Mouse (Mus musculus) B cell, adult 2 months (primary cell): ENCODE results near the gene Slc5a4a.

Source experiments
- DNase-seq, 2 experiments: peaks; one replicate each; pipeline ENCODE4 v3.0.0; 2022

Gene Slc5a4a

DNA sequence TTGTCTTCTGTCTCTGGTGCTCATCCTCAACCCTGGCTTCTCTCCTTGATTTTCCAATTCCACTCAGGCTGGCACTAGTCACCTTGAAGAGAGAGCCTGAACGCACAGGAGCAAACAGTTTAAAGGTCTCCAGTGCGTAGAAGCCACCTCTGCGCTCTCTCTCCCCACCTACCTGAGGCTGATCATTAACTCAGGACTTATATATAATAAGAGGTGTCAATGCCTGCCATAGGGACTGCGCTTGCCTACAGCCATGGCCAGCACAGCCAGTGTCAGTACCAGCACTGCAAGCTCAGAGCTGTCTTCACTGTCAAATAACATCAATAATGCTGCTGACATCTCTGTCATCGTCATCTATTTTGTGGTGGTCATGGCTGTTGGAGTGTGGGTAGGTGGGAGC is at the start of gene Slc5a4a:
TSS of gene Slc5a4a (plus strand) at position 174 of the 400 bp plus-strand sequence.
- no peak for DNase-seq

DNA sequence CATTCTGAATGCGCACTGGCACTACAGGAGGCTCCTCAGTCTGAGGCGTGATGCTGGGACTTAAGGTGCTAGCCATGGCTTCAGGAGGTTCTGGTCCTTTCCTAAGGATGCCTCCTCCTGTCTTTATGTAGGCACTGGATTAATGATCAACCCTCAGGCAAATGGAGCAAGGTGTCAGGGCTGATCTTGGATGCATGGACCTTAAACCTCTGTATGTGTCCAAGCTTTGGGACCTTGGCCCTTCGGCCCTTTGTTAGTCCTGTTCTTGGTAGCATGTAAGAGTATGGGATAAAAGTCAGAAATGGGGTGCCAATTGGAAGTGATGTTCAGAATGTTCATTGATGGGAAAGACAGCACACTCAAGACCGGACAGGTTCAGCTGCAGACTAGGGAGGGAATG is 36.4 kb upstream of the Slc5a4a start, which contains the start of gene Slc5a4b:
TSS of gene Slc5a4b (minus strand) at position 101 of the 400 bp plus-strand sequence.
- no peak for DNase-seq

DNA sequence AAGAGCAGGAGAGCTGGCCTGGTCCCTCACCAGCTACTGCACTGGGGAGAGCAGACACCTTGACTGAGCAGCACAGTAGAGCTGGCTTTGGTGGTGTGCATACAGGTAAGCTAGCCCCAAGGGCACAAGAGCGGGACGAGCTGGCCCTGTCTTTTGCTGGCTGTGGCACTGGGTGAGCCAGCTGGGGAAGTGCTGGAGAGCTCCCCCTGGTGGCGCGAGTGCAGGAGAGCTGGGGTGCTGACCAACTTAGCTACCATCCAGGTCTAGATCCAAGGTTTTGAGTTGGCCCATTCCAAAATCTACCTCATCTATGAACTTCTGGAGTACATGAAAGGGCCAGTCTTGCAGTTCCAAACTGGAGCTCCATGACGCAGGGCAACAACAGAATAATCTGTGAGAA is 29.3 kb upstream of the Slc5a4a start:
- peak; percentile 77 to 78 for DNase-seq

DNA sequence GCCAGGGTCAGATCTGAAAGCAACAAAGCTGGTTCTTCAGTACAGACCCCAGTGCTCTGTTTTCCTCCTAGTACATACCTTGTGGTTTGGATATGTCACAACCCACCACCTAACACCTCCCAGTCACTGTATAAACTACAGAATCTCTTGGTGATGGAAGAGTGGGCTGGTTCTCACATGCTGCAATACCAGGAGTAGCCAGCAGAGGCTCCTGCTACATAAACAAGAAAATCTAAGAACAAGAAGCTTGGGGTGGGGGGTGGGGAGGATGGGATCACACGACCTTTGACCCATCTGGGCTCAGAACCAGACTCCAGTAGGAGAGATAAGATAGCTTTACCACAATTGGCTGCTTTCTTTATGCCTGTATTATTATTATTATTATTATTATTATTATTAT is 28.5 kb upstream of the Slc5a4a start:
- peak; percentile 49 to 53 for DNase-seq

DNA sequence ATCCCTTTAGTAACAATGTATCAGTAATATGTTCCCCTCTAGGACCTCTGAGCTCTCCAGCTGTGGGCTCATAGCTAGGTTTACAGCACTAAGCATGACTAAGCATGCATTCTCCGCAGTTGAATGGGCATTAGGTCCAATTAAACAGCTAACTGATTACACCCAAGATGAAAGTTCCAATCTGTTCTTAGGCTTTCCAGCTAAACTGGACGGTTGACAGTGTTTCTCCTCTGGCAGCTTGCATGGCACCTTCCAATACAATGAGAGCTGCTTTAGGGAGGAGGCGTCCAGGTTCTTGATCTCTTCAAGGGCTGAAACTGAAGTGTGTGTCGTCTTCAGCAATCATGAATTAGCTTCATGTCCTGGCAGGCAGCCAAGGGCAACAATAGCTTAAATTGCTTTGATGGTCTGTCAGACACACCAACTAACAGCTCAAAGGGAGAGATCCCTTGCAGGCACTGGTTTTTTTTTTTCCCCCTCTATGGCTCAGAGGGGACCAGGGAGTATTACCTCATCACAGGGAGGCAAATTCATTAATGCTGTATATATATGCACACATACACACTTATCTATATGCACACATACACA is 27.0 kb upstream of the Slc5a4a start:
- DNase-seq = no peak

DNA sequence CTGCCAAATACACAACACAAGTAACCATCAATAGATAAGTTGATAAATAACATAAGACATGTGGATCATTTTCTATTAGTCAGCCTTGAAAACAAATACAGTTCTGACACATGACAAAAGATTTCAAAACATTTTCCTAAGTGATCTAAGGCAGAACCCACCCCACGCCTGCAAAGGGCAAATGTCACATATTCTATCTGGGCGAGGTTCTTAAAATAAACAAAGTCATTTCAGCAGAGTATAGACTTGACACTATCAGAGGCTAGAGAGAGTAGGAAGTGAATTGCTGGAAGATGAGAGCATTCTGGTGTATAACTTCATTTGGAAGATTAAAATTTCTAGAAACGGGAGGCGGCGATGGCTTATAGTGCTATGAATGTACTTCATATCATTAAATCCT is 25.8 kb upstream of the Slc5a4a start:
- DNase-seq = no peak

DNA sequence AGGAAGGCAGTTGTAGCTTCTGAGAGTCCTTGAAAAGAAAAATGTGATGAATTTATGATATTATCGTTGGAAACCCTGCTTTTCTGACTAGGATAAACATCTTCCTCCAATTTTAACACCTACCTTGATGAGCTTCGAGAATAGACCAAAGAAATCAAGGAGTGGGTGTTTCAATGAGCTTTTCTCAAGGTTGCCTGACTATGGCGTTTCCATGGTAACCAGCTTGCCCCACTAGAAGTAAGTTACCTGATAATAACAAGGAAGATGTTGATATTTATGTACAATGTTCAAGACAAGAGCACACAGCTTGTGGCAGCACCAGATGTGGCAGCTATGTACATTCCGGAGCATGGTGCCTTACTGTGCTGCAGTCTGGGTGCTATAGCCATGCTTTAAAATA is 14.7 kb upstream of the Slc5a4a start:
- no peak for DNase-seq

DNA sequence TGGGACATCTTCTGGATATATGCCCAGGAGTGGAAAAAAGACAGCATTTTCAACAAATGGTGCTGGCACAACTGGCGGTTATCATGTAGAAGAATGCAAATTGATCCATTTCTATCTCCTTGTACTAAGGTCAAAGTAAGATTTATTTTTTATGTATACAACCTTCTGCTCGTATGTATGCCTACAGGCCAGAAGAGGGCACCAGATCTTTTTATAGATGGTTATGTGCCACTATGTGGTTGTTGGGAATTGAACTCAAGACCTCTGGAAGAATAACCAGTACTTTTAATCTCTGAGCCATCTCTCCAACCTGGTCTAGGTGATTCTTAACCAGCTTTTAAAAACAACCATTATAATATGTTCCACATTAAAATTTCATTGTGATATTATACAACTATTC is 10.9 kb upstream of the Slc5a4a start:
- no peak for DNase-seq

DNA sequence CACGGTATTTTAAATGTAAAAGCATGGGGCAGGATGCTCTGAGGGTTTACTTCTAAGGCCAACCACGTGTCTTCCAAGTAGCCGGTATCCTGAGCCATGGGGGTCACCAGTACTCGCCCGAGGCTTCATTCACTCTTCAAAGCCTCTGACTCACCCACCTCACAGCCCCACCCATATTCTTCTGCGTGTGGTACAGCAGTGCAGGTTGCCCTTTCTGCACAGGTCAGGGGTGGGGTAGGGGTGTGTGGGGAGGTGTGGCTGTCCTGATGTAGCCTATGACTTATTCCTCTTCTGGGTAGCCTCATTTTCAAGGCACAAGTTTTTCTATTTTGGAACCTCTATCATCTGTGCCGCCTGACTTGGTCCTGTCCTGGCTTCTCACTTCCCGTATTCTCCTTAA is 405 bp upstream of the Slc5a4a start:
- no peak for DNase-seq

DNA sequence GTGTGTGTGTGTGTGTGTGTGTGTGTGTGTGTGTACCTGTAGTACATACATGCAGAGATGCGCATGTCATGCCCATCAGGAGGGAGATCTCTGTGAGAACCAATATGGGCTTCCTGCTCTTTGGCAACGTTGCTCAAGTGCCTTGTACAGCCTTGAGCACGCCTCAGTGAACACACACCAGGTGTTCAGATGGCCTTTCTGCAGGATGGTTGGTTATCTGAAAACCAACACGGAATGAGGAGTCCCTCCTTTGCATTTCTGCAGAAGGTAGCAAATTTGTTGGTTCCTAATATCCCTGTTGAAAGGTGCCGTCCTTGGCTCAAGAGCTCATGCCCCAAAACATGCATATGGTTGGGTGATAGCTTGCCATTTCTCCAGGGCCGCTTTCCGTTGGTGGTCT is 8.7 kb downstream of the Slc5a4a start:
- no peak for DNase-seq

DNA sequence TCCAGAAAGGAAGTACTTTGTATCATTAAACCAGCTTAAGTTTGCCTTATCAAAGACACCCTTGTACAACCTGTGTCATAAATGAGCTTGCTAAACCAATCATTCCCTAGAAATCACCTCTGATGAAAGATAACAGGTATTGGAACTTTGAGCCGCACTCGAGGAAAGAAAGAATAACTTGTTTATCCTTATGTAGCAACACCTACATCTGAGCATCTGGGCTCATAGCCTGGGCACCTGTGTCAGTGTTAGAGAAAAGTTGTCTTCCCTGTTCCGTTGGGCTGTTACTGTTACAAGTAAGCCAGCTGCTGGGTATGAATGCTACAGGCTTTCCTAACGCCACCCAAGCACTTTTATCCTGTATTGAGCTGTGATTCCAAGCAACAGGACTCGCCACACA is 10.3 kb downstream of the Slc5a4a start:
- DNase-seq = no peak

DNA sequence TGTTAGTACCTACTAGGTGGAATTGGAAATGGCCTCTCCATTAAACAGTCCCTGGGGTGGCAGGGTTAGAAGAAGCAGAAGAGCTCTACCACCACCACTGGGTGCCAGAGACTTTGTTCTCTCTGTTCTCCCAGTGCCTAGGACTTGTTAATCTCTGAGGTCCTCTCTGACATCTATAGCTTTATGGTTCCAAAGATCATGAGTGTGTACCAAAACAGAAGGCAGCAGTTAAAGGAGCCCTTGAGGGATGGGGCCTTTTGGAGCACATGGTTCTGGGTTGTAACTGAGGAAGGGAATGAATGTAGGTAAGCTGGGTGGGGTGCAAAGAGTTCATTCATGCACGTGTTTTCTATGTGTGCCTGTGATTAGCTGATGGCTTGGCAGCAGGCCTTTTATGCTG is 10.8 kb downstream of the Slc5a4a start:
- no peak for DNase-seq

DNA sequence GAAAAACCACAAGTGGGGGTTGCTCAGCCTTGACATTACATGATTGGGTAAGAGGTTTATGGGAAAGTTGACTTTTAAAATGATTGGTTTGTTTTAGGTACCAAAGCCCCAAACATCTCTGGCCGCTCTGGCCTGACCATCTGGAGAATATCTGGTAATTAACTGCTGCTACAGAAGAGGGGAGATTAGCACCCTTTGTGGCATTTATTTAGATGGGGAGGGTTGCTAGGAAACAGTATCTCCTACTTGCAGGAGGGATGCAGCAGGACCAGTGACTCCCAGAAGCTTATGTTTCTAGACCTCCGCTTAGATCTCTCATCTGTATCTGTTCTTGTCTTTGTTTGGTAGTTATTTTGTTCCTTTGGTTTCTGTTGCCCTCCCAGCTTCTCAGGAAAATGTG is 27.6 kb downstream of the Slc5a4a start:
- DNase-seq = no peak

DNA sequence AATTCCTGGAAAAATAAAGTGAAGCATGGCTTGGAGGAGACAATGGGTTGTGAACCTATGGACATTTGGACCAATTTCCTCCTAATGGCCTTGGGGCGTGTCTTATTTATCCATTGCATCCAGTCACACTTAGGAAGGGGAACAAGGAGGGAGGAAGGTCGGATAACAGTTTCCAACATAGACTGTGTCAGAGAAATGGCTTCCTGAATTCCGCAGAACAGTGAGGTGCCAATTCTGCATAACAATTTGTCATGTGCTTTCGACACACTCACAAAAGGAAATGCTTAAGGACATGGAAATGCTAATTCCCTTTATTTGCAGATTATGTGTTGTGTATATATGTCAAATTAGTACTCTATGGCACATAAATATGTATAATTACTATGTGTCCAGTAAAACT is 38.0 kb downstream of the Slc5a4a start:
- DNase-seq = no peak

DNA sequence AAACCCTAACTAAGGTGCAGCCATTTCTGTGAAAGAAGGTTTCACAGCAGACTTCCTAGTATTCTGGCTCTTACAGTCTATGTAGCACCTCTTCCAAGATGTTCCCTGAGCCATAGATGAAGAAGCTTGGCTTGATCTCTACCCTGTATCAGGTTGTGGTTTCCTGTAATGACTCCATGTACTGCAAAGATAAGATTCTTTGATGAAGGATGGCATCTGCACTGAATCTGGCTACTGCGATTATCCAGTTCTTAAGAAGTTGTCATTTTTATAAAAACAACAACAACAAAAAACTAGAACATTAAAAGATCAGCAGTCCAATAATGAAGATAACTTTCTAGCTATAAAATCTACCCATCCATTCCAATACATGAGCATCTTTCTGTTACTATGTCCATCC is 40.8 kb downstream of the Slc5a4a start:
- no peak for DNase-seq

DNA sequence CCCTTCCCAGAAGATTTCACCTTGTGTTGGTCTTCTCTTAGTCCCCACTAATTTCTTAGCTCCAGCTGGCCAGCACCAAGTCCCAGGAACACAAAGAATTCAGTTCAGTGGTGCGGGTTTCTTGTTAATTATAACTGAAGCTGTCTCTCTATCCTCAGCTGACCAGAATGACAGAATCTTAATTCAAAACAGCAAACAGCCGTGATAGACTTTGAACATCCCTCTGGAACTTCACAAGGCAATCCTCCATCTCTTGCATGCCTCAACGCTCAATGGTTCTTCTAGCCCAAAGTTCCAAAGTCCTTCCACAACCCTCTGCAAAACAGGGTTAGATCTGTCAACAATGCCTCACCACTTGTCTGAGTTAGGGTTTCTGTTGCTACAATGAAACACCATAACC is 54.2 kb downstream of the Slc5a4a start:
- DNase-seq = no peak

DNA sequence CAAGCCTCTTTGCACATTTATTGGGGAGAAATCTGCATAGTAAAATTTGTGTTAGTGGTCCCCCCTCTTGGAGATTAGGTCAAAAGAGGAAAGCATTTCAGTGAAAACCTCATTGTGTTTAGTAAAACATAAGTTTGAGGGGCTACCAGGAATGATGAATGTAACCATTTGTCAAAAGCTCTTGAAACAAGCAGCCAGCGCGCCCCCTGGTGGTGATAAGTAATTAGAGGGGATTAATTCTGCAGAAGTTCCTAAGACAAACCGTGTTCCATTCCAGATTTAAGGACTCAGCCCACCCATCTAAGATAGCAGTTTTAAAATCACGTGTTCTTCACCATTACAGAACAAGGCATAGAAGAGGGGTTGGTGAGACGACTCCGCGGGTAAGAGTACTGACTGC is 54.7 kb downstream of the Slc5a4a start:
- peak; percentile 79 to 80 for DNase-seq

DNA sequence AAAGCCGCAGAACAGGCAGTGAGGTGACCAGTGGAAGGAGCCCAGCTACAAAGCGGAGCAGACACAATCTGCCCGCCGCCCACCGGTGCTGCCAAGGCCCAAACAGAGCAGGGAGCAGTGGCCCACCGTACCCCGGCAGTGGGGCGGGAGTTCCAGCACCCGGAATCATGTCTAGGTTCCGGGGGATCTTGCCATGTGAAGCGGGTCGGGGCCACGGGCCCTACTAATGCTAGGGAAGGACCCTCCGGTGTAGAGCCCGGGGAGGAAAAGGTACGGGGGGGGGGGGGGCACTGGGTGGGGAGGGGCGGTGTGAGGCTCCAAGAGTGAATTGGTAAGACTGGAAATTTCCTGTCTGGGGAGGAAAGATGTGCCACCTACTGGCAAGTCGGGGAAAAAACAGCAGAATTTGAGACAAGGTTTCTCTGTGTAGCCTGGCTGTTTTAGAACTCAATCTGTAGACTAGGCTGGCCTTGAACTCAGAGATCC is 56.6 kb downstream of the Slc5a4a start:
- DNase-seq = peak; percentile 14 to 15

DNA sequence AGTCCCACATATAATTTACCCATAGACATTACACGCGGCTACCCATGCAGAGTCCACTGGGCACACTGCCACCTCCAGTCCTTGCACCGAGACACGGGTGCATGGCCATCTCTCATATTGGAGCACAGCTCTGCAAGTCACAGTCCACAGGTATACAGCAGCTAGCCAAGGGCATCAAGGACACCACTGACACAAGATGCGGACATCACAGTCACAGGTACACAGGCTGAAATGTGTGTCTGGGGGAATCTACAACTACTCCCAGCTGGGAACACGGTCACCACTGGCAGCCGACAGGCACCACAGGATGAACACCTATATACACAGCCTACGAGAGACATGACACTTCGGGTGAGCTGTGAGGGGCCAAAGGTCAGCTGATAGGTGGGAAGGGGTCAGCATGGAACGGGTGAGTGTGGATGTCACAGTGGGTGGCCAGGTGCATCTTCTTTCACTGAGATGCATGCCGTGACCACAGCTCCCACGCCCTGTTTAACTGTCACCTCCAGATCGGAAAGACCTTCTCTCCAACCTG is 60.1 kb downstream of the Slc5a4a start:
- DNase-seq = no peak

DNA sequence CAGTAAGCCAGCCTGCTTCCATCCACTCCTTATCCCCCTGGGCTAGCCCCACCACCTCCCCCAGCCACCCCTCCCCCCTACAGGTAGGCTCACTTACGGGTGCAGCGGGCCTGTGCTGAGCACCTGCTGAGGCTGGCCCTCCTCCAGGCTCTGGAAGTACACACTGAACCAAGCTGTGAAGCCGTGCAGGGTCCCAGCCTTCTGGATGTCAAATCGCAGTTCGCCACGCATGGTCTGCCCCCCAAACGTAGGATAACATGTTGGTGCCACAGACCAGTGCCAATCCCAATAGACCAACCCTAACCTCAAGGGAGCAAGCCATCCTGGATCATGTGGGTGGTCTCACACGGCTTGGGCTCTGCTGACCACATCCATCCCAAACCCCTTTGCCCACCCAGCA is 62.0 kb downstream of the Slc5a4a start:
- no peak for DNase-seq

DNA sequence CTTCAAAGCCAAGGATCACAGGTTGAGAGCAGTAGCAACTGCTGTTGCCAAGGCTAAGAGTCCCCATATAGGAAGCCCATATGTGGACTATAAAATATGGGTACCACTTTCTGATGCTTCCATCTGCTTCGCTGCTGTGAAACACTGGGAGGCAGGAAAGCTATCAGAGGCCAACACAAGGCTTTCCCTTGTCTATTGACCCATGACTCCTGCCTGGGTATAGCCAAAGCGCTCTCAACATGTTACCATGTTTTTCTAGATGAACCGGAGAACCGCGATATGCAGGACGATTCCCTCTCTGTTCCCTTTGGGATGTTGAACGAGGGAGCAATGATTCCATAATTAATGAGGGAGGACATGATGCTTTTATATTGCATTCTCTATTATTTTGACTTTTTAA is 63.6 kb downstream of the Slc5a4a start:
- no peak for DNase-seq

DNA sequence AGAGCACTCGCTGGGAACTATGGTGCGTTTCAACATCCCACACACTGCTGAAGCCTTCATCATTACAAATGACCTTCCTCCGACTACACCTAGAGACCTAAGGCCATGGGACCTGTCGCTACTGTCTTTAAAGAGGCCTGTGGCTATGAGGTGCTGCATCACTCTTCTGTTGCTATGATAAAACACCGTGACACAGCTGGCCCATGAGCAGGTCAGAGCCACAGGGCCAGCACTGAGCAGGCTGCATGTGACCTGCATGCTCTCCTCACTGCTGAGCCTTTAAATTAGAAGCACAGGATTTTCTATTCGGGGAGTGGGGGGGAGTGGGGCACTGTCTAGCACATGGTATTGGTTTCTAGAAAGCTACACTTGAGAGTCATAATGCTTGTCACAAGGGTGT is 64.9 kb downstream of the Slc5a4a start:
- no peak for DNase-seq

DNA sequence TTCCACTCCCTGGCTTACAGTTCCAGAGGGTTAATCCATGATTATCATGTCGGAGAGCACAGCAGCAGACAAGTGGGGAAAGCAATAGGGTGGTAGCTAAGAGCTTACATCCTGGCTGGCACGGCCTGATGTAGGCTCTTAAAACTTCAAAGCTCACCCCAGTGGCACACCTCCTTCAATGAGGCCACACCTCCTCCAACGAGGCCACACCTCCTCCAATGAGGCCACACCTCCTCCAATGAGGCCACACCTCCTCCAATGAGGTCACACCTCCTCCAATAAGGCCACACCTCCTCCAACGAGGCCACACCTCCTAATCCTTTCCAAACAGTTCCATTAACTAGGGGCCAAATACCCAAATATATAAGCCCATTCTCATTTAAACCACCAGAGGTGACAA is 66.9 kb downstream of the Slc5a4a start:
- peak in 1 of 2 experiments; percentile 9 for DNase-seq

DNA sequence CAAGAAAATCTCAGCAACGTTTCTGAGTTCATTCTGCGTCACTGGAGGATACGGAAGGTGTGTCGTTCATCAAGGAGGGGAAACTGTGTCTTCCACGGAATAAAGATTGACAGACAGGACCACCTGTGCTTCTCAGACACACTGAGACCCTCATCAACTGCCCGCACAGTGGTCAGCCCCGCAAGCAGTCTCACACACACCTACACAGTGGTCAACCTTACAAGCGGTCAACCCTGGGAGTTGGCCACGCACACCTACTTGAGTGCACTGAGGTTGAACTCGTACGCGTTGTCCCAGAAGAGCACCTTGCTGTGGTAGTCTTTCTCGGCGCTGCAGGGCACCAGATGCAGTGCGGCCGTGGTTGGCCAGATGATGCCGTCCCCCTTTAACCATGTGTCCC is 69.8 kb downstream of the Slc5a4a start:
- DNase-seq = no peak

DNA sequence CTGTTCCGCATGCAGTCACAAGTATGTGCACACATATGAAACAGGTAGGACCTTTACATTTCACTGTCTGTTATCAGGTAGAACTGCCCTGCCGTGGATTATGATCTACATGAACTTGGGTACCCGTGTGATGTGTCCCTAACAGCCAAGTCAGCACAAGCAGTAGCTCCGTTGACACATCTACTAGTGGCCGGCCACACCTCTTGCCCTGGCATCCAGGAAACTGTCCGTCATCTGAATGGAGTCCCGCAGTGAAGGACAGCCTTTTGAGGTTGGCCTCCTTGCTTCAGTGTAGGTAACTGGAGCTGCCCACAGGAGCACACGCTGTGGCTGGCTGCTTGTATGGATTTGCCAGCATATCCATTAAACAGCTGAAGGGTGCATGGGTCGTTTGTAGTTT is 71.0 kb downstream of the Slc5a4a start:
- no peak for DNase-seq
